Mouse (Mus musculus): Measurements from ENCODE around the gene Ercc6l2. TPM values are rescaled to one million over a fixed set of nuclear protein-coding genes. Genes with fewer than 3 reads are reported as not detected.
"Not testable (repeated sequence)": the region's sequence is repeated elsewhere in the genome, so short reads cannot be mapped to it uniquely, and the experiment has no call there.

Gene Ercc6l2
- polyA plus RNA-seq, 1 experiment from 2014 or later: 24.4 TPM

- Histone ChIP-seq H3K9ac (no peak overlapping the region), H3K27ac (peak overlapping the region; percentile 92), H3K4me1 (peaks cover 38% of the 10 kb centered on the region), H3K36me3 (no peaks in the 10 kb centered on the region), H3K27me3 (no peaks in the 10 kb centered on the region), H3K9me3 (no peaks in the 10 kb centered on the region), H3K4me3 (no peak overlapping the region), H3K4me2 (replicated peaks) (no peak overlapping the region)
- ATAC-seq (ENCODE audit: insufficient number of reproducible peaks, insufficient read depth, low FRiP score, low TSS enrichment): no peak
- 94% methylated on average over 8 of the region's 8 CpGs for WGBS
Measured at GRCm38 (mm10) chr13:63916568-63916967, 101.5 kb downstream of the Ercc6l2 start.

GRCm38 (mm10) chr13:63917198-63917767, 102.2 kb downstream of the Ercc6l2 start:
- 36% methylated on average over 11 of the region's 11 CpGs for WGBS

DNA sequence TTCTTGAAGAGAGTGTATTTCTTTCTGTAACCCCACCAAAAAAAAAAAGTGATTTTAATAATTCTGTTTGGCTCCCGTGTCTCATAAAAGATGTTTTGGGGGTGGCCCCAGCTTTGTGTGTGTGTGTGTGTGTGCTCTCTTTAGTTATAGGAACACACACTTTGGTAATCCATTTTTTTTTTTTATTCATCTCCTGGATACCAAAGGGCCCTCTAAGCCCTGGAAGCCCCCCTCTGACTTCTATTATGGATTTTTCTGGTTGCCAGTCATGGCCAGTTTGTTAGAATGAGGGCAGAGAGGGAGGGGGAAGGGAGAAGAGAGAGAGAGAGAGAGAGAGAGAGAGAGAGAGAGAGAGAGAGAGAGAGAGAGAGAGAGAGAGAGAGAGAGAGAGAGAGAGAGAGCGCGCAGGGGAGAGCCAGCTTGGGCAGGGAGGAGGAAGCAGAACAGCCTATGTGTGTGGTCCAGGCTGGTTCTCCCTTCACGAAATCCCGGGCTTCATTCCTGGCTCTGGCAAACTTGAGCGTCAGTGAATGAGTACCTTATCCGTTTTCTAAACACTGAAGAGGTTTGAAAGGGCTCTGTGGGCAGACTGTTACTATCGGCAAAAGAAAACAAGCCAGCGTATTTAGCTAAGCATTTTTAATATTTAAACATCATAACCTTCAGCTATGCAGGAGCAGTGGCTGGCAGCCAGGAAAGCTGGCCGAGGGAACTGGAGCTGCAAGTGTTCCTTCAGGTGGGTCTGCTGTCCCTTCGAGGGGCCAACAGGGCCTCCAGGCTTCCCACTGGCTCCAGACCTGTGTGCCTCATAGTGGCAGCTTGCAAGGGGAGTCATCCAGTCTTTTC, 103.0 kb downstream of the Ercc6l2 start:
- H3K27me3 ChIP-seq: no peaks in the 10 kb centered on the region
- no peak overlapping the region for H3K9ac ChIP-seq
- WGBS: 11% methylated on average over 10 of the region's 11 CpGs
- H3K36me3 ChIP-seq: no peaks in the 10 kb centered on the region
- peak; percentile 43; the same call in 1 of the 2 replicates for ATAC-seq (ENCODE audit: insufficient number of reproducible peaks, insufficient read depth, low FRiP score, low TSS enrichment)
- peak overlapping the region; percentile 36 for H3K4me2 ChIP-seq (replicated peaks)
- H3K27ac ChIP-seq: peak overlapping the region; percentile 92
- peaks cover 35% of the 10 kb centered on the region for H3K4me1 ChIP-seq
- H3K9me3 ChIP-seq: no peaks in the 10 kb centered on the region
- no peak overlapping the region for H3K4me3 ChIP-seq

More at GRCm38 (mm10) chr13:63917198-63917767, 102.2 kb downstream of the Ercc6l2 start:
- Histone ChIP-seq H3K36me3 (no peaks in the 10 kb centered on the region), H3K27me3 (no peaks in the 10 kb centered on the region), H3K4me2 (replicated peaks) (no peak overlapping the region), H3K4me3 (no peak overlapping the region), H3K4me1 (peaks cover 35% of the 10 kb centered on the region), H3K9ac (no peak overlapping the region), H3K27ac (peak overlapping the region; percentile 92), H3K9me3 (no peaks in the 10 kb centered on the region)
- ATAC-seq (ENCODE audit: insufficient number of reproducible peaks, insufficient read depth, low FRiP score, low TSS enrichment): 0 out of 2 replicates have a peak, but pooled peaks have one; percentile 14

- Histone ChIP-seq H3K27ac (peak overlapping the region; percentile 92), H3K36me3 (no peaks in the 10 kb centered on the region), H3K4me3 (no peak overlapping the region), H3K4me2 (replicated peaks) (peak overlapping the region; percentile 36), H3K27me3 (no peaks in the 10 kb centered on the region), H3K9me3 (no peaks in the 10 kb centered on the region), H3K9ac (no peak overlapping the region), H3K4me1 (peaks cover 35% of the 10 kb centered on the region)
- WGBS: 34% methylated on average over 18 of the region's 18 CpGs
- ATAC-seq (ENCODE audit: insufficient number of reproducible peaks, insufficient read depth, low FRiP score, low TSS enrichment): peak; percentile 57; the same call in 1 of the 2 replicates
Measured at GRCm38 (mm10) chr13:63918733-63919422, 103.8 kb downstream of the Ercc6l2 start.

DNA sequence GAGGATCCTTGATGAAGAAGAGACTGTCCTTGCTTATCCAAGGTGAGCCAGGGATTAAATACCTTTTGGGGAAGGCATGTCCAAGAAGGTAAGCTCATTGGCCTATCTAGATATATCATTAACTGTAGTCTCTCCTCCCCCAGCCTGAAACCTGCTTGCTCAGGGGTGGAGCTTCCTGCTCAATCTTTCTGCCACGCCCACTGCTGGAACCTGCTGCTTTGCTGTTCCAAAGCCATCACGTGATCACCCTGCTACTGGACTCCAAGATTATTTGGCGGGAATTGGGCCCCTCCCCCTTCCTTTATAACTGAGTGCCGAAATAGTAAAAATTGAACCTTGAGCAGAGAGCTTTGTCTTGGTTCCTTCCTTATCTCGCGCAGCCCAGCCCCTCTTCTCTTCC, 109.0 kb downstream of the Ercc6l2 start:
- H3K9ac ChIP-seq; H3K4me2 ChIP-seq (replicated peaks); H3K9me3 ChIP-seq; H3K36me3 ChIP-seq; H3K4me3 ChIP-seq; ATAC-seq (ENCODE audit: insufficient number of reproducible peaks, insufficient read depth, low FRiP score, low TSS enrichment); H3K27me3 ChIP-seq; H3K27ac ChIP-seq: not testable (repeated sequence)
- WGBS: 84% methylated on average over 4 of the region's 6 CpGs
- peaks cover 14% of the 10 kb centered on the region for H3K4me1 ChIP-seq

- Histone ChIP-seq H3K9ac (no peak overlapping the region), H3K4me2 (replicated peaks) (no peak overlapping the region), H3K9me3 (no peaks in the 10 kb centered on the region), H3K27ac (no peak overlapping the region), H3K27me3 (no peaks in the 10 kb centered on the region), H3K4me1 (peaks cover 13% of the 10 kb centered on the region), H3K36me3 (no peaks in the 10 kb centered on the region), H3K4me3 (no peak overlapping the region)
- 14% methylated on average over 4 of the region's 4 CpGs for WGBS
- ATAC-seq (ENCODE audit: insufficient number of reproducible peaks, insufficient read depth, low FRiP score, low TSS enrichment): no peak
Measured at GRCm38 (mm10) chr13:63927326-63927725, 112.3 kb downstream of the Ercc6l2 start.

GRCm38 (mm10) chr13:63929351-63929750, 114.3 kb downstream of the Ercc6l2 start:
- peak; percentile 80; the same call in 1 of the 2 replicates for ATAC-seq (ENCODE audit: insufficient number of reproducible peaks, insufficient read depth, low FRiP score, low TSS enrichment)

GRCm38 (mm10) chr13:63929917-63930515, 115.0 kb downstream of the Ercc6l2 start:
- Histone ChIP-seq H3K9me3 (no peaks in the 10 kb centered on the region), H3K27me3 (no peaks in the 10 kb centered on the region), H3K4me3 (no peak overlapping the region), H3K9ac (no peak overlapping the region), H3K36me3 (no peaks in the 10 kb centered on the region), H3K27ac (peak overlapping the region; percentile 30; the same call in 1 of the 2 replicates), H3K4me2 (replicated peaks) (no peak overlapping the region), H3K4me1 (peaks cover 13% of the 10 kb centered on the region)
- no peak for ATAC-seq (ENCODE audit: insufficient number of reproducible peaks, insufficient read depth, low FRiP score, low TSS enrichment)
- 65% methylated on average over 5 of the region's 5 CpGs for WGBS

More at GRCm38 (mm10) chr13:63929351-63929750, 114.3 kb downstream of the Ercc6l2 start:
- WGBS: 36% methylated on average over 1 of the region's 1 CpGs
- Histone ChIP-seq H3K9me3 (no peaks in the 10 kb centered on the region), H3K9ac (no peak overlapping the region), H3K4me1 (peaks cover 13% of the 10 kb centered on the region), H3K27ac (peak overlapping the region; percentile 30; the same call in 1 of the 2 replicates), H3K27me3 (no peaks in the 10 kb centered on the region), H3K4me2 (replicated peaks) (no peak overlapping the region), H3K36me3 (no peaks in the 10 kb centered on the region), H3K4me3 (no peak overlapping the region)

GRCm38 (mm10) chr13:63930525-63930924, 115.5 kb downstream of the Ercc6l2 start:
- 80% methylated on average over 10 of the region's 10 CpGs for WGBS
- H3K9me3 ChIP-seq: no peaks in the 10 kb centered on the region
- H3K36me3 ChIP-seq: no peaks in the 10 kb centered on the region
- H3K27ac ChIP-seq: no peak overlapping the region; the same call in 1 of the 2 replicates
- no peak for ATAC-seq (ENCODE audit: insufficient number of reproducible peaks, insufficient read depth, low FRiP score, low TSS enrichment)
- no peak overlapping the region for H3K4me3 ChIP-seq
- no peak overlapping the region for H3K9ac ChIP-seq
- peaks cover 13% of the 10 kb centered on the region for H3K4me1 ChIP-seq
- H3K4me2 ChIP-seq (replicated peaks): no peak overlapping the region
- no peaks in the 10 kb centered on the region for H3K27me3 ChIP-seq

GRCm38 (mm10) chr13:63936369-63936768, 121.3 kb downstream of the Ercc6l2 start:
- H3K9me3 ChIP-seq: no peaks in the 10 kb centered on the region
- no peaks in the 10 kb centered on the region; the same call in 1 of the 2 replicates for H3K4me1 ChIP-seq
- H3K4me3 ChIP-seq: no peak overlapping the region
- ATAC-seq (ENCODE audit: insufficient number of reproducible peaks, insufficient read depth, low FRiP score, low TSS enrichment): no peak
- no peak overlapping the region for H3K27ac ChIP-seq
- WGBS: 77% methylated on average over 9 of the region's 9 CpGs
- H3K36me3 ChIP-seq: no peaks in the 10 kb centered on the region
- no peak overlapping the region for H3K4me2 ChIP-seq (replicated peaks)
- H3K27me3 ChIP-seq: no peaks in the 10 kb centered on the region
- H3K9ac ChIP-seq: no peak overlapping the region

DNA sequence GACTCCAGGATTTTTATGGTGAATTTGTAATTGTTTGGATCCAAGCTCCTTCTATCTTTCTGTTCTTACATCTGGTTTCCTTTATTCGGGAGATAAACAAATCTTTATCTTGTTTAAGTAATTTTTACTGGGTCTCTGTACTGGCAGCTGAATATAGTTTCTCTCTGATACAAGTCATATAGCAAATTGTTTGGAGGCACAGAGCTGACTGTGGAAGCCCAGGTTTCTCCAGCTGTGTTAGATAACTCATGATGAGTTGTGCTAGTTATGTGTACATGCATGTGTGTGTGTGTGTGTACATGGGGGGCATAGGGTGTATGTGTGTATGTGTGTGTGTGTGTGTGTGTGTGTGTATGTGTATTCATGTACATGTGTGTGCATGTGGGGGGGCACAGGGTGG, 125.2 kb downstream of the Ercc6l2 start:
- H3K27me3 ChIP-seq: no peaks in the 10 kb centered on the region
- no peak overlapping the region for H3K4me2 ChIP-seq (replicated peaks)
- peaks cover 14% of the 10 kb centered on the region; the same call in 1 of the 2 replicates for H3K4me1 ChIP-seq
- H3K9ac ChIP-seq: no peak overlapping the region
- H3K36me3 ChIP-seq: no peaks in the 10 kb centered on the region
- no peak for ATAC-seq (ENCODE audit: insufficient number of reproducible peaks, insufficient read depth, low FRiP score, low TSS enrichment)
- H3K9me3 ChIP-seq: no peaks in the 10 kb centered on the region
- WGBS: 62% methylated on average over 1 of the region's 1 CpGs
- no peak overlapping the region for H3K27ac ChIP-seq
- no peak overlapping the region for H3K4me3 ChIP-seq
